Comparison of ENCODE assay signal across 9 mouse cellular contexts in the genomic region with DNA sequence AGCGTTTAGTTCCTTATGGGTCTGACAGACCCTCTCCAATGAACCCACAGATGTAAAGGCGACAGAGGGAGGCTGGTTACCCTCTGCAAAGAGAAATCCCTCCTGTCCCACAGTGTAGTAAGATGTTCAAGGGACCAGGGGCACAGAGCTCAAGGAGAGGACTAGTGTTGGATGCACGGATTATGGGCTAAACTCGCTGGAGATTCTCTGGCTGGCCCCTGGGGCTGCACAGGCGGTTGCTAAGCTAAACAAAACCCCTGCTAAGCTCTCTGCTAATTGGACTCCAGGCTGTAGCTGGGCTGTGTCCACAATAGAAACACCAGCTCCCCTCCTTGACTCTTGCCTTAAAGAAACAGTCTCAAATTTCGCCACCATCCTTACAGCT. TPM values are rescaled to one million over a fixed set of nuclear protein-coding genes. Genes with fewer than 3 reads are reported as not detected.
DNase-seq lines count a peak whose midpoint lies in the region; ATAC-seq and TF ChIP-seq lines count a peak whose summit lies in the region.
"Had no signal": no experiment of that assay in that cellular context is flagged by ENCODE, and none has a peak within 500 bp of the region (broad histone marks: within the 10 kb centered on the region; RNA-seq: fewer than 3 reads in every experiment).

TSS of gene Fam149a (minus strand) at position 329 of the 385 bp plus-strand sequence.

- peak within 1 kb of the TSS; percentile 29; the same call in 1 of the 2 replicates for H3K4me3 ChIP-seq in gastrocnemius, adult 2 months
- H3K4me3 ChIP-seq in neural tube, embryonic 14.5 days (ENCODE audit: low read depth, low read length) = peak within 1 kb of the TSS; percentile 34

- H3K36me3 ChIP-seq in neural tube, embryonic 14.5 days (ENCODE audit: control insufficient read depth, insufficient read depth, low read length) = no peaks in the 10 kb centered on the region

- H3K4me1 ChIP-seq in neural tube, embryonic 14.5 days (ENCODE audit: control insufficient read depth, insufficient read depth, low read length) = peaks cover 9% of the 10 kb centered on the region; the same call in 1 of the 2 replicates

- H3K4me2 ChIP-seq in neural tube, embryonic 14.5 days (ENCODE audit: low read depth, low read length) = peak within 1 kb of the TSS; percentile 82

- H3K9ac ChIP-seq in neural tube, embryonic 14.5 days (replicated peaks; ENCODE audit: low read depth, low read length) = peak within 1 kb of the TSS; percentile 48

- peaks cover 3% of the 10 kb centered on the region; the same call in 1 of the 2 replicates for H3K27me3 ChIP-seq in neural tube, embryonic 14.5 days (ENCODE audit: control insufficient read depth, insufficient read depth, low read length)
- H3K27me3 ChIP-seq: CH12.LX had no signal

- TF ChIP-seq CTCF in gastrocnemius, adult 2 months (IDR thresholded peaks at IDR 0.05) = no peak

- intact Hi-C loops in gastrocnemius, adult 2 months (cut with DNase I) = no loop called here
- intact Hi-C loops in gastrocnemius, postnatal 36 days (cut with DNase I) = no loop called here
- intact Hi-C loops in left cerebral cortex, postnatal 14 days (cut with DNase I) = no loop called here

- no peak for DNase-seq in gastrocnemius, adult 2 months
- no peak for DNase-seq in gastrocnemius, postnatal 36 days
- no peak for DNase-seq in urinary bladder, adult 2 months (ENCODE audit: low spot score)
- DNase-seq in urinary bladder, postnatal 25 days (ENCODE audit: low spot score) = no peak
- peak in 1 of 2 experiments; percentile 13 for DNase-seq in left cerebral cortex, postnatal 14 days (ENCODE audit: low spot score in 2 of 2)
- DNase-seq in gastrocnemius, postnatal 4 days (ENCODE audit: low spot score in 2 of 2) = no peak
- no peak for DNase-seq in adrenal gland, adult 18-20 months (ENCODE audit: low spot score in 2 of 2)

- 1% methylated on average over 6 of the region's 6 CpGs for WGBS in neural tube, embryonic 14.5 days

- peak; percentile 68; the same call in 1 of the 2 replicates for ATAC-seq in neural tube, embryonic 14.5 days (ENCODE audit: low read depth)

- no peaks in the 10 kb centered on the region for H3K9me3 ChIP-seq in neural tube, embryonic 14.5 days (ENCODE audit: control insufficient read depth, low read length)

- H3K27ac ChIP-seq in gastrocnemius, adult 2 months = no peak within 1 kb of the TSS
- H3K27ac ChIP-seq in neural tube, embryonic 14.5 days (ENCODE audit: low read depth, low read length) = no peak within 1 kb of the TSS

RNA-seq across cellular contexts. Expression of gene Fam149a, which starts in this region (rescaled TPM):
- total RNA-seq in gastrocnemius, adult 2 months (2021) = 1 to 10 TPM; 1.8 to 2.8 TPM
- total RNA-seq in gastrocnemius, postnatal 36 days (2021) = 1 to 10 TPM; 2.9 to 3.0 TPM
- 16.5 and 21.2 TPM in 2 replicates for polyA plus RNA-seq in urinary bladder, adult 2 months (2012; rRNA removed)
- 10 to 100 TPM; 23.1 to 23.8 TPM for total RNA-seq in left cerebral cortex, postnatal 14 days (2021)
- 10.0 and 11.1 TPM in 2 replicates for polyA plus RNA-seq in neural tube, embryonic 14.5 days (2014; fragmentation: Nextera tagmentation; extraction: Ambion mirVana)
- 1 to 10 TPM; 9.1 to 9.3 TPM for total RNA-seq in gastrocnemius, postnatal 4 days (2021)
- 10 to 100 TPM in 1 of 2 experiments, 1 to 10 TPM in 1; 9.8 to 12.0 TPM for total RNA-seq in adrenal gland, adult 18-20 months (2021)
- total RNA-seq: CH12.LX had no signal
